Mouse (Mus musculus): ENCODE results near the gene Ciita. TPM values are rescaled to one million over a fixed set of nuclear protein-coding genes. Genes with fewer than 3 reads are reported as not detected.

Gene Ciita
- polyA plus RNA-seq, 1 experiment: not detected

DNA sequence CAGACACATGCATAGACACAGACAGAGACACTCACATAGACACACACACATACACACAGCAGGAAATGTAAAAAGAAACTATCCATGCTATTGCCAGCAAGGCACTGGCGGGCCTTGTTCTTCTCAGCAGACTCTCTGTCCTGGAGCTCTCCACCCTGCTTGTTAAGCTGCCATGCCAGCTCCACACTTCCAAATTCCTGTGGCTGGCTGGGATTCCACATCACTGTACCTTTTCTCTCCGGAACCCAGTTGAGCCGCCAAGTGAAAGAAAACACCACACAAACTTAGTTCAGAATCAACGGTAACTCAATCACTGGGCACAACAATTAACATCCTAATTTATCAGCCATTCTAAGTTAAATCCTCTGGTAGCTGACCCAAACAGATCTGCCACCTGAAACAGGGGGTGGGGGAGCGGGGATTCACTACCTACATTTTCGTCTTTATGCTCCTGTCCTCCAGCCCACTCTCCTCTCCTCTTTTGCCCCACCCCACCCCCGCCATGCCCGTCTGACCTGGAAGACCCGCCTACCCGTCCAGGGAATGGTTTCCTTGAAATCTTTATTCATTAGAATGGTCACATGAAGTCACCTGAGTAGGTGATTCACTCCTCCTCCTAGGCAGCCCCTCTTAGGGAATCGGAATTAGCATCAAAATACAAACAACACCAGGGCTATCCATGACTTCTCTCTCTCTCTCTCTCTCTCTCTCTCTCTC, 12.3 kb upstream of the Ciita start:
- Histone ChIP-seq H3K27ac (ENCODE audit: insufficient read depth, low read length) (no peak overlapping the region), H3K4me3 (ENCODE audit: insufficient read depth, low read length) (no peak overlapping the region), H3K4me1 (ENCODE audit: control insufficient read depth, insufficient read depth, low read length) (peaks cover 3% of the 10 kb centered on the region; the same call in 1 of the 2 replicates)
- TF ChIP-seq POLR2A (IDR thresholded peaks at IDR 0.05; ENCODE audit: low read depth, low read length): no peak

DNA sequence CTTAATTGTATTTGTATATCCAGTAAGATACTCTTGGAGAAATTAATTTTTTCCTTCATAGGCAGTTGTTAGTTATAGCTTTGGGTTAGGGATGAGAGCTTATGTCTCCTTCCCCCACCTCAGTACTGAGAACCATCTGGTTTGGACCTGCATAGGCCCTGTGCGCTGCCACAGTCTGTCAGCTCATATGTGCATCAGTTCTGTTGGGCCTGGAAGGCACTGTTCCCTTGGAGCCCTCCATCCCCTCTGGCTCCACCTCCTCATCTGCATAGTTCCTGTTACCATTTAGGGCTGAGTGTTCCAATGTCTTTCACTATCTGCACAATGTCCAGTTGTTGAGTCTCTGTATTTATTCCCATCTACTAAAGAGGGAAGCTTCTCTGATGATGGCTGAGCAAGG, 11.7 kb upstream of the Ciita start:
- no peak overlapping the region for H3K4me3 ChIP-seq (ENCODE audit: insufficient read depth, low read length)
- no peak for TF ChIP-seq POLR2A (IDR thresholded peaks at IDR 0.05; ENCODE audit: low read depth, low read length)
- TF ChIP-seq CTCF (IDR thresholded peaks at IDR 0.05; ENCODE audit: borderline replicate concordance, insufficient read depth, low read length): no peak
- H3K27ac ChIP-seq (ENCODE audit: insufficient read depth, low read length): no peak overlapping the region
- H3K4me1 ChIP-seq (ENCODE audit: control insufficient read depth, insufficient read depth, low read length): peaks cover 3% of the 10 kb centered on the region; the same call in 1 of the 2 replicates

DNA sequence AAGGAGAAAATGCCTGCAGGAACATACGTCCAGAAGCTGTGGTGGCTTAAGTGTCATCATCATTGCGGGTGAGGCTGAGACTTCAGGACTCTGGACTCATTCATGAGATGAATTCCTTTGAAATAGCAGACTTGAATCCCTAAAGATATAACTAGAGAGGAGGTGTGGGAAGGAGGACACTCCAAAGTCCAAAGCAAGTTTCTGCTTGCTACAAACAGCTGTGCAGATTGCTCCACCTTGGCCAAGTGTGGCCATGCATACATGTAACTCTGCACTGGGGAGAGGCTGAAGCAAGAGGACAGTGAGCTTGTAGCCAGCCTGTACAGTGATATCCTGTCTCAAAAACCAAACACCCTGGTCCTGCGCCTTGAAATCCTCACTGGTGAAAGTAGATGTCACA, 7.9 kb upstream of the Ciita start:
- Histone ChIP-seq H3K27ac (ENCODE audit: insufficient read depth, low read length) (no peak overlapping the region), H3K4me3 (ENCODE audit: insufficient read depth, low read length) (no peak overlapping the region), H3K4me1 (ENCODE audit: control insufficient read depth, insufficient read depth, low read length) (no peaks in the 10 kb centered on the region)
- TF ChIP-seq CTCF (IDR thresholded peaks at IDR 0.05; ENCODE audit: borderline replicate concordance, insufficient read depth, low read length): no peak
- no peak for TF ChIP-seq POLR2A (IDR thresholded peaks at IDR 0.05; ENCODE audit: low read depth, low read length)

DNA sequence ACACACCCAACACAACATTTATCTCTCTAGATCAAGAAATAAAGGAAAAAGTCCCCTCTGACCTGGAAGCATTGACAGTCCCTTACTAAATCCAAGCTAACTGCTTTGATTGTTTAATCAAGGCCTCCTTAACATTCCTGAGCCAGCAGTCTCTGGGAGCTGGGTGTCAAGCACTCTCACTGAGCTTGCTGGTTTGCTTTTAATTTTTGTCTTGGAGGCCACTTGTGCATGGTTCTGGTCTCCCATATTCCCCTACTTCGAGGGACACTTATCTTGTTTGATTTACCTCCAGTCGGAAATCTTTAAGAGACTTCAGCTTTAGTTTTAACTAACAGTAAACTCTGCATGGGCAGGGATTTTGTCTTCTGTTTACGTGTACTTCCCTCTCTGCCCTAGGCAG, 4.9 kb upstream of the Ciita start:
- no peak overlapping the region for H3K4me3 ChIP-seq (ENCODE audit: insufficient read depth, low read length)
- TF ChIP-seq POLR2A (IDR thresholded peaks at IDR 0.05; ENCODE audit: low read depth, low read length) (no peak), CTCF (IDR thresholded peaks at IDR 0.05; ENCODE audit: borderline replicate concordance, insufficient read depth, low read length) (no peak)
- no peak overlapping the region for H3K27ac ChIP-seq (ENCODE audit: insufficient read depth, low read length)
- H3K4me1 ChIP-seq (ENCODE audit: control insufficient read depth, insufficient read depth, low read length): no peaks in the 10 kb centered on the region

DNA sequence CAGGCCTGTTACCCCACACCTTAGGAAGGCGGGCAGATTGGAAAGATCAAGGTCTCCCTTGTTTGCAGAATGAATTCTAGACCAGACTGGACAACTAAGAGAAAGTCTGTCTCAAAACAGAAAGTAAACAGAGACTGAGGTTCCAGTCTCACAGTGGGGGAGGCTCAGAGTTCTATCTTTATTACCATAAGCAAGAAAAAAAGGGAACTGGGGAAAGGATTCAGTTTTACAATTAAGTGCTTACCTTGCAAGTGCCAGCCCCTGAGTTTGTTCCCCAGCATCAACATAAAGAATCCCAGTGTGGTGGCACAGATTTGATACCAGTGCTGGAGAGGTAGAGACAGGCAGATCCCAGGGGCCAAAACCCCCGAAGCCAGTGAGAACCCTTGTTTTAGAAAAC, 3.9 kb upstream of the Ciita start:
- no peaks in the 10 kb centered on the region for H3K4me1 ChIP-seq (ENCODE audit: control insufficient read depth, insufficient read depth, low read length)
- no peak overlapping the region for H3K27ac ChIP-seq (ENCODE audit: insufficient read depth, low read length)
- H3K4me3 ChIP-seq (ENCODE audit: insufficient read depth, low read length): no peak overlapping the region
- TF ChIP-seq CTCF (IDR thresholded peaks at IDR 0.05; ENCODE audit: borderline replicate concordance, insufficient read depth, low read length) (no peak), POLR2A (IDR thresholded peaks at IDR 0.05; ENCODE audit: low read depth, low read length) (no peak)

DNA sequence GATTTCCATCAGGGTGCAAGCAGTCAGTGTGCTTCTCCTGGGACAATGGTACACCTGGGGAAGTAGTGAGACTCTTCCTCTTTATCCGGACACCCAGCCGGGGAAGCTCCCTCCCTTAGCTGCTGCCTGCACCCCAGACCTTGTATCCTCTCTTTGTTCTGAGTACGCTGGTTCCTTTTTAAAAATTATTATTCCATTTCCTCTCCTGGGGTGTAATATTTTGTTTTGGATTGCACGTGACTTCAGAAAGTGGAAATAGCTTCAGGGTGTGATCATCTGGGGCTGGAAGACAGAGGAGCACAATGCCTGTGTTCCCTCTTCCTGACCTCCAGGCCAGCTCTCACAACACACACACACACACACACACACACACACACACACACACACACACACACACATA, 2.5 kb downstream of the Ciita start:
- Histone ChIP-seq H3K4me1 (ENCODE audit: control insufficient read depth, insufficient read depth, low read length) (no peaks in the 10 kb centered on the region), H3K4me3 (ENCODE audit: insufficient read depth, low read length) (no peak overlapping the region)
- TF ChIP-seq POLR2A (IDR thresholded peaks at IDR 0.05; ENCODE audit: low read depth, low read length): no peak
- no peak for TF ChIP-seq CTCF (IDR thresholded peaks at IDR 0.05; ENCODE audit: borderline replicate concordance, insufficient read depth, low read length)

DNA sequence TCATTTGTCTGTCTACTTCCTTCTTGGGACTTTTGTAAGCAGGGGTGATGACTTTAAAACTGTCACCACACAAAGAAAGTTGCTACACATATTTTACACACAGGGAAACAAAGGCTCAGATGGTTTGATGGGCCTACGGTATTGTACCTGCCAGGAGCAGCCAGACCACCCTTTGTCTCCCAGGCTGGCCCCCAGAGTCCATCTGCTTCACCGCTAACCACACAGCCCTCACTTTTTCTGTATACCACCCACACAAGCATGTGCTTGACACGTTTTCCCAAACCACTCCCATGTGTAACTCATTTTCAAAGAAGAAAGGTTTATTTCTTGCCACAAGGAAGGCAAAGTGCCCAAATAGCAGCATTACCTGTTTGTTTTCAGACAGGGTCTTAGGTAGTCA, 7.1 kb downstream of the Ciita start:
- Histone ChIP-seq H3K27ac (ENCODE audit: insufficient read depth, low read length) (no peak overlapping the region), H3K4me1 (ENCODE audit: control insufficient read depth, insufficient read depth, low read length) (no peaks in the 10 kb centered on the region), H3K4me3 (ENCODE audit: insufficient read depth, low read length) (no peak overlapping the region)
- TF ChIP-seq POLR2A (IDR thresholded peaks at IDR 0.05; ENCODE audit: low read depth, low read length) (no peak), CTCF (IDR thresholded peaks at IDR 0.05; ENCODE audit: borderline replicate concordance, insufficient read depth, low read length) (no peak)

More for the DNA sequence above, 2.5 kb downstream of the Ciita start:
- H3K27ac ChIP-seq (ENCODE audit: insufficient read depth, low read length): no peak overlapping the region

DNA sequence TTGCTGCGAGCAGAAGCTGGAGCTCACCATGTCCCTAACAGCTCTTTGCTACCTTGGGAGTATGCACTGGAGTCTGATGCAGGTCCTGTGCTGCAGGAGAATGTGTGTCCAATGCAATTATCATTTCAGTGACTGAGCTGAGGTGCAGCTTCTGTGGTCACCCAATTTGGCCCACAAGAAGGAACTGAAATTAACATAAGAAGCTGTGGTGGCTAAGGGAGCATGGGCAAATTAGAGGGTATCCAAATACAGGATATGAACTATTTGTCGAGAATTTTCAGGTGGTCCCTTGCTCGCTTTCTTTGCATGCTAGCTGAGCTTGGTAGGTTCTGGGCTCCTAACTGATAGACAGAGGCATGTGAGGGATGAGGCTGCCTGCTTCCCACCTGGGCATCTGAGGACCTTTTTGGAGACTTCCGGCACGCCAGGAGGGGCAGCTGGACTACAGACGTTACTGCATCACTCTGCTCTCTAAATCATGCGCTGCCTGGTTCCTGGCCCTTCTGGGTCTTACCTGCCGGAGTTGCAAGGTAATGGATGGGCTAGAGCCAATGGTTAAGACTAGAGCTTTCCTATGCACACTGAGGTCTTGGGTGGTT, 8.1 kb downstream of the Ciita start:
- Histone ChIP-seq H3K27ac (ENCODE audit: insufficient read depth, low read length) (no peak overlapping the region), H3K4me3 (ENCODE audit: insufficient read depth, low read length) (no peak overlapping the region), H3K4me1 (ENCODE audit: control insufficient read depth, insufficient read depth, low read length) (no peaks in the 10 kb centered on the region)
- no peak for TF ChIP-seq POLR2A (IDR thresholded peaks at IDR 0.05; ENCODE audit: low read depth, low read length)

DNA sequence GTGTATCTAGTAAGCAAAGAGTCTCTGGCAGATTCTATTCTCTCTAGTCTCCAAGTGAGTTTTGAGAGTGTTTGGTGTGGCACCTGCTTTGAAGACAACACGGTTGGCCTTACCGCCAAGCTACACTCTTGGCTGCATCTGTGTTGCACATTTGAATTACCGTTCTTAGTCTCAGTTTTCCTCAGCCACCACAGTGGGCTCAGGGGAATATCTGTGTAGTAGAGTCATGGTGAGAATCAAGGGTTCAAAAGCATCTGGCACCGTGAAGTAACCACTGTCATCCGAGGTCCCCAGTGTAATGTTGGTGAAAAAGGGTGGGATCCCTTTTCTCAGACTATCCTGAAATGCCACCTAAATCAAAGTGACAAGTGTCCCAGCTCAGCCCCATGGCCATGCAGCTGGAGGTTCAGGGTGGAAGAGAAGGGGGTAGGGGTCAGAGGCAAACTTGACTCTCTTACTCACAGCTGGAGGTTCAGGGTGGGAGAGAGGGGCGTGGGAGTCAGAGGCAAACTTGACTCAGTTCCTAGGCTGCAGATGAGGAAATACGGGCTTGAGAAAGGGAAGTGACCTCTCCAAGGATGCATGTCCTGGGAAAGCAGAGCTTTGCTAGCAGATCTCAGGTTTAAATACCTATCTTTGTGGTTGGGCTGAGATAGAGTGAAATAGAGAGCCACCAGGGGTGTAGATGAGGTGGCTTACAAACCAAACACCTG, 9.1 kb downstream of the Ciita start:
- H3K4me1 ChIP-seq (ENCODE audit: control insufficient read depth, insufficient read depth, low read length): no peaks in the 10 kb centered on the region
- H3K27ac ChIP-seq (ENCODE audit: insufficient read depth, low read length): no peak overlapping the region
- TF ChIP-seq POLR2A (IDR thresholded peaks at IDR 0.05; ENCODE audit: low read depth, low read length) (no peak), CTCF (IDR thresholded peaks at IDR 0.05; ENCODE audit: borderline replicate concordance, insufficient read depth, low read length) (no peak)
- no peak overlapping the region for H3K4me3 ChIP-seq (ENCODE audit: insufficient read depth, low read length)

DNA sequence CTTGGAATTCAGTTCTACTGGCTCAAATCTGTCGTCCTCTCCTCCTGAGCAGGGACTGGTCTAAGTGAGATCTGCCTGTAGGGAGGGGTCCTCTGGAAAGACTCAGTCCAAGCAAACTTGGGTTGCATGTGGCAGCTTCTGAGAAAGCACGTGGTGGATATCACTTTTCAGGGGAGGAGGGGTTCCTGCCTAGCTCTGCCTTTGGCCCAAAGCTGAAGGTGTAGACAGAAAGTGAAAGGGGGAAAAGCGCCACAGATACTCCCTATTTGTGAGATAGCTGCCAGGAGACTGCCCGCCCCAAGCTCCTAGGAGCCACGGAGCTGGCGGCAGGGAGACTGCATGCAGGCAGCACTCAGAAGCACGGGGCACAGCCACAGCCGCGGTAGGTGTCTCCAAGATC, 9.6 kb downstream of the Ciita start:
- H3K4me3 ChIP-seq (ENCODE audit: insufficient read depth, low read length): no peak overlapping the region
- no peak for TF ChIP-seq POLR2A (IDR thresholded peaks at IDR 0.05; ENCODE audit: low read depth, low read length)
- TF ChIP-seq CTCF (IDR thresholded peaks at IDR 0.05; ENCODE audit: borderline replicate concordance, insufficient read depth, low read length): no peak

More for the DNA sequence above, 9.6 kb downstream of the Ciita start:
- no peak overlapping the region for H3K27ac ChIP-seq (ENCODE audit: insufficient read depth, low read length)
- H3K4me1 ChIP-seq (ENCODE audit: control insufficient read depth, insufficient read depth, low read length): no peaks in the 10 kb centered on the region

Measured in embryonic fibroblast, embryonic 13.5 days (primary cell).